Mouse (Mus musculus): Measurements from ENCODE around the gene Utrn. TPM values are rescaled to one million over a fixed set of nuclear protein-coding genes. Genes with fewer than 3 reads are reported as not detected.

Gene Utrn
- polyA plus RNA-seq, 1 experiment, result 159 TPM

GRCm38 (mm10) chr10:12595379-12595778 lies 273.8 kb downstream of the Utrn start:
- Histone ChIP-seq H3K9me3 (replicated peaks; ENCODE audit: control insufficient read depth, insufficient read depth, low read length, poor library complexity, severe bottlenecking) (no peaks in the 10 kb centered on the region), H3K27ac (ENCODE audit: insufficient read depth, low read length) (no peak overlapping the region), H3K27me3 (ENCODE audit: control insufficient read depth, insufficient read depth, low read length, poor library complexity, severe bottlenecking) (no peaks in the 10 kb centered on the region), H3K9ac (ENCODE audit: low read depth, poor library complexity, severe bottlenecking) (no peak overlapping the region), H3K4me1 (ENCODE audit: control insufficient read depth, insufficient read depth, low read length) (no peaks in the 10 kb centered on the region), H3K4me3 (ENCODE audit: low read depth, low read length) (no peak overlapping the region), H3K36me3 (ENCODE audit: control insufficient read depth, insufficient read depth, low read length, poor library complexity, severe bottlenecking) (no peaks in the 10 kb centered on the region)
- TF ChIP-seq EP300 (IDR thresholded peaks at IDR 0.05; ENCODE audit: insufficient read depth, low read depth, low read length) (no peak), POLR2A (IDR thresholded peaks at IDR 0.05; ENCODE audit: insufficient read depth, low read length) (no peak), CTCF (IDR thresholded peaks at IDR 0.05; ENCODE audit: low read depth, low read length) (no peak)

DNA sequence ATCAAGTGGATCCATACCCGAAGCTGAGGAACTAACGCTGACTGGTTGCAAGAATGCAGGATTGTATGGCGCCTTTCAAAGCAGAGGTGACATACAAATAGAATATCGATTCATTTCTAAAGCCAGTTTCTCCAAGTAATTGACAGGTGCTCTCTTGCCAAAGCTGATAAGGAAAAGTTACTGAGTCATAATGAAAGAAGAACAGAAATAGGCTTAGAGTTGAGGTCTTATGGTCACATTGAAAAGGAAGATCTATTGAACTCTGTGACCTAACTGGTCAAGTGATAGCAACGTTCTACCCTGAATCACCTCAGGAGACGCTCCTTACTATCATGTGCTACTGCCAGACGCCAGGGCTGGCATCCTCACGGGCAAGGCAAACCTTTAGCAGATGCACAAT lies 274.2 kb downstream of the Utrn start:
- no peaks in the 10 kb centered on the region for H3K4me1 ChIP-seq (ENCODE audit: control insufficient read depth, insufficient read depth, low read length)
- no peak overlapping the region for H3K4me3 ChIP-seq (ENCODE audit: low read depth, low read length)
- H3K9ac ChIP-seq (ENCODE audit: low read depth, poor library complexity, severe bottlenecking), result no peak overlapping the region
- TF ChIP-seq CTCF (IDR thresholded peaks at IDR 0.05; ENCODE audit: low read depth, low read length) (no peak), POLR2A (IDR thresholded peaks at IDR 0.05; ENCODE audit: insufficient read depth, low read length) (no peak), EP300 (IDR thresholded peaks at IDR 0.05; ENCODE audit: insufficient read depth, low read depth, low read length) (no peak)
- H3K9me3 ChIP-seq (replicated peaks; ENCODE audit: control insufficient read depth, insufficient read depth, low read length, poor library complexity, severe bottlenecking), result no peaks in the 10 kb centered on the region
- no peak overlapping the region for H3K27ac ChIP-seq (ENCODE audit: insufficient read depth, low read length)
- no peaks in the 10 kb centered on the region for H3K36me3 ChIP-seq (ENCODE audit: control insufficient read depth, insufficient read depth, low read length, poor library complexity, severe bottlenecking)
- no peaks in the 10 kb centered on the region for H3K27me3 ChIP-seq (ENCODE audit: control insufficient read depth, insufficient read depth, low read length, poor library complexity, severe bottlenecking)

DNA sequence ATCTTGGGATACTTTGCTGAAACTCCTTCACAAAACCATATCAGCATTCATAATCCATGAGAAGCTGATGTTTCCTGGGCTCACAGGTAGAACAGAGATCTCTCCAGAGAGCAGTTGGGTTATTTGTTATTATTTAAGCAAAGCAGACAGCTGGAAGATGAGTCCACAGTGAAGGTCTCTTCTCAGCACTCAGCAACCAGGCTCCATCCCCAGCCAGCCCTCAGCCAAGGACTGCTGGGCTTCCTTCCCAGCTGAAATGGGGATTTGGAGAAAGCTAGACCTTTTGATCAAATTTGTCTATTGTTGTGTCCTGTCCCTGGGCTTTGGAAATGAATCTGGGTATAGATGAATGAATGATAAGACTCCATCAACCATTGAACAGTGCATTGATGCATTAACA lies 276.1 kb downstream of the Utrn start:
- no peak overlapping the region for H3K9ac ChIP-seq (ENCODE audit: low read depth, poor library complexity, severe bottlenecking)
- no peak overlapping the region for H3K4me3 ChIP-seq (ENCODE audit: low read depth, low read length)
- H3K36me3 ChIP-seq (ENCODE audit: control insufficient read depth, insufficient read depth, low read length, poor library complexity, severe bottlenecking), result no peaks in the 10 kb centered on the region
- H3K27ac ChIP-seq (ENCODE audit: insufficient read depth, low read length), result no peak overlapping the region
- no peaks in the 10 kb centered on the region for H3K4me1 ChIP-seq (ENCODE audit: control insufficient read depth, insufficient read depth, low read length)
- H3K9me3 ChIP-seq (replicated peaks; ENCODE audit: control insufficient read depth, insufficient read depth, low read length, poor library complexity, severe bottlenecking), result no peaks in the 10 kb centered on the region
- TF ChIP-seq POLR2A (IDR thresholded peaks at IDR 0.05; ENCODE audit: insufficient read depth, low read length), result no peak
- no peak for TF ChIP-seq EP300 (IDR thresholded peaks at IDR 0.05; ENCODE audit: insufficient read depth, low read depth, low read length)
- no peak for TF ChIP-seq CTCF (IDR thresholded peaks at IDR 0.05; ENCODE audit: low read depth, low read length)
- H3K27me3 ChIP-seq (ENCODE audit: control insufficient read depth, insufficient read depth, low read length, poor library complexity, severe bottlenecking), result no peaks in the 10 kb centered on the region

DNA sequence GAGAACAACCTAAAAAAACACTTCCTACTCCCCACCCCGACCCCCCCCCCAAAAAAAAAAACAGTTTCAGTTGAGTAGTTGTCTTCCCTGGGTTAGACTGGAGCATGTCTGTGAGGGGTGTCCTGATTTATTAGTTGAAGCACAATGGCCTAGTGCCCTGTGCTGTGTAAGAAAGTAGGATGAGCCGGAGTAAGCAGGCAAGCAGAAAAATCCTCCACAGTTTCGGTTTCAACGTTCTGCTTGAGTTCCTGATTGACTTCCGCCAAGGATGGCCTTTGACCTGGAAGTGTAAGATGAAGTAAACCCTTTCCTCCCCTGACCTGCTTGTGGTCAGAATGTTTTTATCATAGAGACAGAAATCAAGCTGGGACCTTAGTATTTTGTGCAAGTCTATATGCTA lies 277.2 kb downstream of the Utrn start:
- H3K9ac ChIP-seq (ENCODE audit: low read depth, poor library complexity, severe bottlenecking), result no peak overlapping the region
- no peaks in the 10 kb centered on the region for H3K4me1 ChIP-seq (ENCODE audit: control insufficient read depth, insufficient read depth, low read length)
- no peaks in the 10 kb centered on the region for H3K27me3 ChIP-seq (ENCODE audit: control insufficient read depth, insufficient read depth, low read length, poor library complexity, severe bottlenecking)
- H3K27ac ChIP-seq (ENCODE audit: insufficient read depth, low read length), result no peak overlapping the region
- no peak overlapping the region for H3K4me3 ChIP-seq (ENCODE audit: low read depth, low read length)
- no peak for TF ChIP-seq EP300 (IDR thresholded peaks at IDR 0.05; ENCODE audit: insufficient read depth, low read depth, low read length)
- no peak for TF ChIP-seq CTCF (IDR thresholded peaks at IDR 0.05; ENCODE audit: low read depth, low read length)
- TF ChIP-seq POLR2A (IDR thresholded peaks at IDR 0.05; ENCODE audit: insufficient read depth, low read length), result no peak
- H3K36me3 ChIP-seq (ENCODE audit: control insufficient read depth, insufficient read depth, low read length, poor library complexity, severe bottlenecking), result no peaks in the 10 kb centered on the region
- no peaks in the 10 kb centered on the region for H3K9me3 ChIP-seq (replicated peaks; ENCODE audit: control insufficient read depth, insufficient read depth, low read length, poor library complexity, severe bottlenecking)

DNA sequence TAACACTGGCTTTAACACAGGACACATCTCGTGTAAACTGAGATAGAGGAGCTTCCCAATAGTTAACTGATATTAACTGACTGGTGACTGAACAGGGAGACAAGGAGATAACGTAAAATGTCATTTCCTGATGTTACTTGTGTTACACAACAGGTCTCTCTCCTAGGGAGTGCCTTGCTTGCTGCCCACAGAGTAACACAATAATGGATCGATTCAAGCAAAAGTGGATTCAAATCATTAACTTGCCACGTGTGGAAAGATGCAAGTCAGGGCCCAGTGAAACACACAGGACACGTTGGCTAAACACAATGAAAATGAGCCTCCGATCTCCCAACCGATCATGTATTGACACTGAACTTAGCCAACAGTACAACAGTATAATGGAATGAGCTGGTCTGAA lies 281.1 kb downstream of the Utrn start:
- TF ChIP-seq CTCF (IDR thresholded peaks at IDR 0.05; ENCODE audit: low read depth, low read length), result no peak
- no peak for TF ChIP-seq EP300 (IDR thresholded peaks at IDR 0.05; ENCODE audit: insufficient read depth, low read depth, low read length)
- TF ChIP-seq POLR2A (IDR thresholded peaks at IDR 0.05; ENCODE audit: insufficient read depth, low read length), result no peak
- Histone ChIP-seq H3K9ac (ENCODE audit: low read depth, poor library complexity, severe bottlenecking) (no peak overlapping the region), H3K36me3 (ENCODE audit: control insufficient read depth, insufficient read depth, low read length, poor library complexity, severe bottlenecking) (no peaks in the 10 kb centered on the region), H3K4me3 (ENCODE audit: low read depth, low read length) (no peak overlapping the region), H3K27me3 (ENCODE audit: control insufficient read depth, insufficient read depth, low read length, poor library complexity, severe bottlenecking) (no peaks in the 10 kb centered on the region), H3K4me1 (ENCODE audit: control insufficient read depth, insufficient read depth, low read length) (no peaks in the 10 kb centered on the region), H3K9me3 (replicated peaks; ENCODE audit: control insufficient read depth, insufficient read depth, low read length, poor library complexity, severe bottlenecking) (0 out of 2 replicates have a peak, but pooled peaks cover 5% of the 10 kb centered on the region), H3K27ac (ENCODE audit: insufficient read depth, low read length) (no peak overlapping the region)

DNA sequence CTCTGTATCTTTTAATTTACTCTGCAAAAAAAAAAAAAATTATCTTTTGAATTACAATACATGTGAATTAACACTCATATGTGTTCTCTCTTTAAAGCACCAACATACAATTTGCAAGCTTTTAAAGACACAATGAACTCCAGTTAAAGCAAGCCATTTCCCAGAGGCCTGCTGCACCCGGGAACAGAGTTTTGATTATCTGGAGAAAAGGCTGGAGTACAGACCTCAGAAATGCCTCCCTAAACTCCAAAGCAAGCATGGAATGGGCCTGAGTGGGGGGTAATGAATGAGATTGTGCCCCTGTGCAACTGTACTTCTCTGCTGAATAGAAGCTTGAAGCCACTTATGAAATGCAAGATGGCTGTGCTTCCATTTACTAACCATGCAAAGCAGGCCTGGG lies 281.8 kb downstream of the Utrn start:
- H3K4me1 ChIP-seq (ENCODE audit: control insufficient read depth, insufficient read depth, low read length), result no peaks in the 10 kb centered on the region
- no peak for TF ChIP-seq EP300 (IDR thresholded peaks at IDR 0.05; ENCODE audit: insufficient read depth, low read depth, low read length)
- no peak for TF ChIP-seq CTCF (IDR thresholded peaks at IDR 0.05; ENCODE audit: low read depth, low read length)
- TF ChIP-seq POLR2A (IDR thresholded peaks at IDR 0.05; ENCODE audit: insufficient read depth, low read length), result no peak
- no peak overlapping the region for H3K27ac ChIP-seq (ENCODE audit: insufficient read depth, low read length)
- H3K36me3 ChIP-seq (ENCODE audit: control insufficient read depth, insufficient read depth, low read length, poor library complexity, severe bottlenecking), result no peaks in the 10 kb centered on the region
- H3K4me3 ChIP-seq (ENCODE audit: low read depth, low read length), result no peak overlapping the region
- no peak overlapping the region for H3K9ac ChIP-seq (ENCODE audit: low read depth, poor library complexity, severe bottlenecking)
- 0 out of 2 replicates have a peak, but pooled peaks cover 5% of the 10 kb centered on the region for H3K9me3 ChIP-seq (replicated peaks; ENCODE audit: control insufficient read depth, insufficient read depth, low read length, poor library complexity, severe bottlenecking)
- no peaks in the 10 kb centered on the region for H3K27me3 ChIP-seq (ENCODE audit: control insufficient read depth, insufficient read depth, low read length, poor library complexity, severe bottlenecking)

Measured in ES-Bruce4 (cell line).